Mouse (Mus musculus) embryonic facial prominence, embryonic 15.5 days (tissue): ENCODE results near the gene Hist2h2ac. TPM values are rescaled to one million over a fixed set of nuclear protein-coding genes. Genes with fewer than 3 reads are reported as not detected.
"Not testable (repeated sequence)": the region's sequence is repeated elsewhere in the genome, so short reads cannot be mapped to it uniquely, and the experiment has no call there.

Experiments used
- ATAC-seq: fragments of 200-750 bp; cut with Nextera tagmentation; 2 replicates; pipeline ENCODE4 v1.8.0; 2017; ENCODE audit warnings: low read depth, moderate TSS enrichment; ENCODE audit not compliant: insufficient number of reproducible peaks, low FRiP score, low TSS enrichment
- H3K27ac ChIP-seq: fragments of 300-500 bp; sonication (generic); replicated peaks from 2 replicates; pipeline ENCODE4 v1.5.1; 2015; ENCODE audit warnings: mild to moderate bottlenecking, inconsistent platforms
- H3K27me3 ChIP-seq: fragments of 300-500 bp; sonication (generic); 2 replicates; pipeline ENCODE4 v1.6.1; 2015; ENCODE audit warnings: inconsistent platforms
- H3K36me3 ChIP-seq: fragments of 300-500 bp; sonication (generic); 2 replicates; pipeline ENCODE4 v1.6.1; 2015; ENCODE audit warnings: mild to moderate bottlenecking, inconsistent platforms
- H3K4me1 ChIP-seq: fragments of 300-500 bp; sonication (generic); 2 replicates; pipeline ENCODE4 v1.6.1; 2015; ENCODE audit warnings: inconsistent platforms
- H3K4me2 ChIP-seq: fragments of 300-500 bp; sonication (generic); replicated peaks from 2 replicates; pipeline ENCODE4 v1.6.1; 2015; ENCODE audit warnings: mild to moderate bottlenecking, inconsistent platforms
- H3K4me3 ChIP-seq: fragments of 300-500 bp; sonication (generic); replicated peaks from 2 replicates; pipeline ENCODE4 v1.5.1; 2015; ENCODE audit warnings: mild to moderate bottlenecking, inconsistent platforms
- H3K9ac ChIP-seq: fragments of 300-500 bp; sonication (generic); 2 replicates; pipeline ENCODE4 v1.6.1; 2015; ENCODE audit warnings: inconsistent platforms
- H3K9me3 ChIP-seq: fragments of 300-500 bp; sonication (generic); replicated peaks from 2 replicates; pipeline ENCODE4 v1.6.1; 2016; ENCODE audit warnings: inconsistent platforms
- WGBS: fragments of 180-500 bp; shearing (Covaris S2); methylation state at CpG from one replicate; pipeline ENCODE4 v1.1.7; 2015; 5-methylcytosine and 5-hydroxymethylcytosine counted together
- polyA plus RNA-seq: library from polyadenylated mRNA; unstranded; fragments of >200 nt; fragmentation: Nextera tagmentation; extraction: Ambion mirVana; gene quantifications from 2 replicates; pipeline ENCODE4 v1.2.1, GENCODE M21; 2015

Gene Hist2h2ac
- polyA plus RNA-seq, 1 experiment from 2014 or later: 5.8 TPM

DNA sequence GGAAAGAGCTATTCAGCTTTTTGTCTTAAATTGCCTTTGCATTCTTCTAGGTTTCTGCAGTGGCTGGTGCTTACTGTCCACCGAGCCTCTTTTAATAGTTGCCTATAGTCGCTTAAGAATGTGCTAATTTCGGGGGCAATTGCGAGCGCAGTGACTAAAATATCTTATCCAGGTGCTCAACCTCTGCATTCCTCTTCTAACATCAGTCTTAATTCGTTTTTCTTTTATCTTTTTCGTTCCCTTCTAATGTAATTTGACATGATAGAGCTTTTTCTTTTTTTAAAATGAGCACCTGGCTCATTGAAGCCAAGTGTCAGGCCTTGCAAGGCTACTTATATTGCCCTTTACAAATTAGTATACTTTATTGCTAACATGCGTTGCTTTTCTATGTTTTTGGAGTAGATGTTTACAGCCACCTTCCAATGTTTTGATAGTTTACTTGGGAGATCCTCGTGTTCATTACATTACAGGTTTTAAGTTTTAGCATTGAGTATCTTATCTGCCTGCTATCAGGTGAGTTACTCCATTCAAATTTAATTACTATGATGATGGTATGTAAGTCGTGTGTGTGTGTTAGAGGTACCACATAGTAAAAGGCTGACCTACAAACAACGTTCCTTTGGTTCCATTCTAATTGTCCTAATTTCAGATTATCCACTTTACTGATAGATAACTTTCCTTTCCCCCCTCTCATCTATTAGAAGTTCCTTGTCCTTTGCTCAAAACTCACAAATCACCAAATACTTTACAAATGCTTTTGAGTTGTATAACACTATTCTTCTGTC lies 26.9 kb upstream of the Hist2h2ac start:
- no peak for ATAC-seq
- Histone ChIP-seq H3K9ac (peak overlapping the region; percentile 40), H3K9me3 (no peaks in the 10 kb centered on the region), H3K36me3 (no peaks in the 10 kb centered on the region), H3K4me1 (peaks cover 22% of the 10 kb centered on the region), H3K4me2 (peak overlapping the region; percentile 44), H3K27ac (0 out of 2 replicates have a peak overlapping the region, but pooled peaks have one; percentile 51), H3K27me3 (no peaks in the 10 kb centered on the region), H3K4me3 (peak overlapping the region; percentile 41)
- WGBS: 1% methylated on average over 11 of the region's 11 CpGs

DNA sequence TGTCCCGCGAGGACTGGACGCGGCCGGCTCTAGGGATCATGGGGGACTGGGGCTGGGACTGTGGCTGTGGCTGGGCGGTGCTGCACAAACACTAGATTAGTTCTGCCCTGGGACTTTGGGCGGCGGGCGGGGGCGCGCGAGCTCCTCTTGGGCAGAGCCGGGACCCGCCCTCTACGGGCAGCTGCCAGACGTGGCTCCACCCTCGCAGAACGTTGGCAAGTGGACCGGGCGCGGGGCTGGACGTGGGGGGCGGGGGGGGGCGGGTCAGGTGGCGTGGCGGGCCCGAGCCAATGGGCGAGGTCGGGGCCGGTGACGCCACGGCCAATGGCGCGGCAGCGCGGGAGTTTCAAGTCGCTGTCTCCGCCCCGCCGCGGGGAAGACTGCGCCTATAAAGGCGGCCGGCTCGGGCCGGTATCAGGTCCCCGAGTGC lies 25.8 kb upstream of the Hist2h2ac start, which contains the start of gene Hist2h3c1:
Hist2h3c1 (plus strand) TSS at position 259 of the 430 bp plus-strand sequence.
- H3K36me3 ChIP-seq, H3K27me3 ChIP-seq, H3K9me3 ChIP-seq: not testable (repeated sequence)
- H3K27ac ChIP-seq: peak within 1 kb of the TSS; percentile 83; the same call in 1 of the 2 replicates
- peak within 1 kb of the TSS; percentile 41 for H3K4me3 ChIP-seq
- H3K4me1 ChIP-seq: peaks cover 25% of the 10 kb centered on the region
- 0% methylated on average over 5 of the region's 47 CpGs for WGBS
- peak; percentile 94 for ATAC-seq
- peak within 1 kb of the TSS; percentile 40 for H3K9ac ChIP-seq
- H3K4me2 ChIP-seq: peak within 1 kb of the TSS; percentile 44

DNA sequence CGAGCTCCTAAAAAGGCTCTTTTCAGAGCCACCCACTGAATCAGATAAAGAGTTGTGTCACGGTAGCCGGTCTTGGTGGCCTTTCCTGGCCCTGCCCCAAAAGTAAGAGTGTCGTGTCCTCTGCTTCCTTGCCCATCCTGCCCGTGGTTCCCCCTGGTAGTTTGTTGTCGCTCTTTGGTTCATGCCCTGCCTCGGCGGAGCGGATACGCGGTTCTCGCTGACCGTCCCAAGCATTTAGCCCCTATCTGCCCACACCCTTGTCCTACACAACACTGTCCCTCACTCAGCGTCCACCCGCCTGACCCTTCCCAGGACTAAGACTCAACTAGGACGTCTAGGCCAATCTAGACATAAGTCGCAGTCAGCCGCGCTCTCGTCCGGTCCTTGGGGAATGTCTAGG lies 25.3 kb upstream of the Hist2h2ac start:
- H3K9ac ChIP-seq, H3K9me3 ChIP-seq, H3K36me3 ChIP-seq, H3K27me3 ChIP-seq, ATAC-seq: not testable (repeated sequence)
- H3K4me2 ChIP-seq: 0 out of 2 replicates have a peak overlapping the region, but pooled peaks have one; percentile 25
- under 1% methylated on average over 11 of the region's 21 CpGs for WGBS
- H3K4me1 ChIP-seq: peaks cover 27% of the 10 kb centered on the region
- peak overlapping the region; percentile 83; the same call in 1 of the 2 replicates for H3K27ac ChIP-seq
- peak overlapping the region; percentile 36 for H3K4me3 ChIP-seq

DNA sequence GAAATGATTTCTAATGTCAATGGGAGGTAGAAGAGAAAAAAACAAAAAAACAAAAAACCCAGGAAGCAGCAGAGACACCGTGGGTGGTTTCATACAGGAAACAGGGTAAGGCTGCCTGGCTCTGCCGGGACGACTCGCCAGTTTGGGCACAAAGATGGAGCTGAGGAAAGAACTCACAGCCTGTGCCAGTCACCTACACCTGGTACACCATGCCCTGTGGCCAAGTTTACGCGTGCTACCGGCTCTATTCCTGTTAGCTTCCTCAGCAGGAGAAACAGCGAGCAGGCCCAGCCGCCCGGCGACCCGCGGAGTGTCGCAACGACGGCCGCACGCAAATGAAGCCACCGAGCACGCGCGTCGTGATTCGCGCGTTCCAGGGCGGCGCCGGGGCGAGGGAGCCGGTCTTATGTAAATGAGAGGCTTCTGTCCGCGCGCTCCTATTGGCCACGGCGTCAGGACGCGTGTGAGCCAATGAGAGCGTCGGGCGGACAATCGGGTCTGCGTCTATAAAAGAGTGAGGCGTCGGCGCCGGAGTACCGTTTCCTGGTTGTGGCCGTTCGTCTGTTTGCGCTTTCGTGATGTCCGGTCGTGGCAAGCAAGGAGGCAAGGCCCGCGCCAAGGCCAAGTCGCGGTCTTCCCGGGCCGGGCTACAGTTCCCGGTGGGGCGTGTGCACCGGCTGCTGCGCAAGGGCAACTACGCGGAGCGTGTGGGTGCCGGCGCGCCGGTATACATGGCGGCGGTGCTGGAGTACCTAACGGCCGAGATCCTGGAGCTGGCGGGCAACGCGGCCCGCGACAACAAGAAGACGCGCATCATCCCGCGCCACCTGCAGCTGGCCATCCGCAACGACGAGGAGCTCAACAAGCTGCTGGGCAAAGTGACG lies 24.6 kb upstream of the Hist2h2ac start, which contains the start of gene Hist2h2aa1:
Hist2h2aa1 (plus strand) TSS at position 495 of the 884 bp plus-strand sequence.
- H3K4me3 ChIP-seq: peak within 1 kb of the TSS; percentile 54
- H3K9ac ChIP-seq: peak within 1 kb of the TSS; percentile 64
- peak within 1 kb of the TSS; percentile 60 for H3K4me2 ChIP-seq
- not testable (repeated sequence) for H3K9me3 ChIP-seq, H3K36me3 ChIP-seq, H3K27me3 ChIP-seq
- peak; percentile 88 for ATAC-seq
- H3K27ac ChIP-seq: peak within 1 kb of the TSS; percentile 99
- WGBS: 0% methylated on average over 21 of the region's 88 CpGs
- H3K4me1 ChIP-seq: peaks cover 31% of the 10 kb centered on the region

DNA sequence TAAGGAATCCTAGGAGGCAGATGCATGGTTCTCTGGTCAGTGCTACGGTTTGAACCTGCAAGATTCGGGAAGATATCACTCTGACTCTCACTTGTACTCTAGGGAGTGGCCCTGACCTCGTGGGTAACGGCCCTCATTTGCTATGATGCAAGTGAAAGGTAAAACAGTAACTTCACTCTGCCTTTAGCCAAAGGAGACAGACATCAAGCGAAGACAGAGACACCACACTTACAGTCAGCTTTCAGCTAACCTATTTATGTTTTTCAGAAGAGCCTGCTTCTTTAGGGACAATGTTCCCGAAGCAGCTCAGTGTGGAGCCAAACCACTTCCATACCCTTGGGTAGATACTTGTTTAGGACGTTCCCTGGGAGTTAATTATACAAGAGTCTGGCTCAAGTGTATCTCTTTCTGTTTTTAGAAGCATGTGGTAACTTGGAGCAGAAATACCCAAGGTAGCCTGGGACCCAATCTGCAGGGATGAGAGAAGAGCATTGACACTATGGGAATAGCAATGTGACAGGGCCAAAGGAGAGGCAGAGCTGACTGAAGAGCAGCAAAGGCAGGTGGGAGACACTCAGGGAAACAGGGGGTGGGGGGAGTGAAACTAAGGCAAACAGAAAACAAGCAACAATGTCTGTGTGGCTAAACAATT lies 23.4 kb upstream of the Hist2h2ac start:
- ATAC-seq: no peak
- 0 out of 2 replicates have a peak overlapping the region, but pooled peaks have one; percentile 64 for H3K9ac ChIP-seq
- no peaks in the 10 kb centered on the region for H3K9me3 ChIP-seq
- no peaks in the 10 kb centered on the region for H3K27me3 ChIP-seq
- peaks cover 30% of the 10 kb centered on the region for H3K4me1 ChIP-seq
- peak overlapping the region; percentile 54 for H3K4me3 ChIP-seq
- peak overlapping the region; percentile 99 for H3K27ac ChIP-seq
- 75% methylated on average over 7 of the region's 7 CpGs for WGBS
- H3K36me3 ChIP-seq: no peaks in the 10 kb centered on the region
- peak overlapping the region; percentile 60 for H3K4me2 ChIP-seq

DNA sequence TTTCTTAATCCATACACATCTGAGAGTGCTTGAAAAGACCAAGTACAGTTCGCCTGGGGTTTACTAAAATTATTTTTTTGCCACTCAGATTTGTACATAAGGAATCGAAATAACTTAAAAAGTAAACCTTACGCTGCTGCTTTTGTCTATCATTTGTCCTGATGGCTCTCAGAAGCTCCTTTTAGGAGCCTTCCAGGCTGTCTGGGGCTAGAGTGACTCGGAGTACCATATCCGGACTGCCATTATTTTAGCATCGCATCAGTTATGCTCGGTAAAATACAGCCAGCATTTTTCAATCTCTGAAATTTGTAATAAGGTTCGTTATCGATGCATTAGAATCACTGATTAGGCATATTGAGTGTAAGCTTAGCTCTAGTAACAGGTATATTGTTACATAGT lies 20.1 kb upstream of the Hist2h2ac start:
- peak overlapping the region; percentile 32 for H3K4me3 ChIP-seq
- WGBS: 76% methylated on average over 9 of the region's 9 CpGs
- H3K4me2 ChIP-seq: peak overlapping the region; percentile 39

DNA sequence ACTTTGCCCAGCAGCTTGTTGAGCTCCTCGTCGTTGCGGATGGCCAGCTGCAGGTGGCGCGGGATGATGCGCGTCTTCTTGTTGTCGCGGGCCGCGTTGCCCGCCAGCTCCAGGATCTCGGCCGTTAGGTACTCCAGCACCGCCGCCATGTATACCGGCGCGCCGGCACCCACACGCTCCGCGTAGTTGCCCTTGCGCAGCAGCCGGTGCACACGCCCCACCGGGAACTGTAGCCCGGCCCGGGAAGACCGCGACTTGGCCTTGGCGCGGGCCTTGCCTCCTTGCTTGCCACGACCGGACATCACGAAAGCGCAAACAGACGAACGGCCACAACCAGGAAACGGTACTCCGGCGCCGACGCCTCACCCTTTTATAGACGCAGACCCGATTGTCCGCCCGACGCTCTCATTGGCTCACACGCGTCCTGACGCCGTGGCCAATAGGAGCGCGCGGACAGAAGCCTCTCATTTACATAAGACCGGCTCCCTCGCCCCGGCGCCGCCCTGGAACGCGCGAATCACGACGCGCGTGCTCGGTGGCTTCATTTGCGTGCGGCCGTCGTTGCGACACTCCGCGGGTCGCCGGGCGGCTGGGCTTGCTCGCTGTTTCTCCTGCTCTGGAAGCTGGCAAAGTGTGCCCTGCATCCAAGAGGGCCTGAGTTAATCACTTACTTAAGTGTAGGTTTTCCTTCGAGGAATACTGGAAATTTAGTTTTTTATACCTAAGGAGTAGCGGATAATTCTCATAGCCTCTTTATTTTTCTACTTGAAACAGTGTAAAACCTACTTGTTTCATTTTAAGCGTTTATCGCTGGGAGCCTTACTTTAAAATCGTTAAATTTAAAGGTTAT lies 19.5 kb upstream of the Hist2h2ac start, which contains the start of gene Hist2h2aa2:
Hist2h2aa2 (minus strand) TSS at position 328 of the 850 bp plus-strand sequence.
- not testable (repeated sequence) for H3K27me3 ChIP-seq, H3K36me3 ChIP-seq, H3K9me3 ChIP-seq
- Histone ChIP-seq H3K27ac (peak within 1 kb of the TSS; percentile 91), H3K4me2 (peak within 1 kb of the TSS; percentile 39), H3K4me1 (peaks cover 34% of the 10 kb centered on the region), H3K4me3 (peak within 1 kb of the TSS; percentile 38), H3K9ac (peak within 1 kb of the TSS; percentile 18; the same call in 1 of the 2 replicates)
- ATAC-seq: peak; percentile 89
- WGBS: 3% methylated on average over 31 of the region's 85 CpGs

More for the DNA sequence above, 20.1 kb upstream of the Hist2h2ac start:
- Histone ChIP-seq H3K9me3 (no peaks in the 10 kb centered on the region), H3K27me3 (no peaks in the 10 kb centered on the region), H3K27ac (peak overlapping the region; percentile 91), H3K36me3 (no peaks in the 10 kb centered on the region), H3K9ac (peak overlapping the region; percentile 18; the same call in 1 of the 2 replicates), H3K4me1 (peaks cover 34% of the 10 kb centered on the region)
- no peak for ATAC-seq

DNA sequence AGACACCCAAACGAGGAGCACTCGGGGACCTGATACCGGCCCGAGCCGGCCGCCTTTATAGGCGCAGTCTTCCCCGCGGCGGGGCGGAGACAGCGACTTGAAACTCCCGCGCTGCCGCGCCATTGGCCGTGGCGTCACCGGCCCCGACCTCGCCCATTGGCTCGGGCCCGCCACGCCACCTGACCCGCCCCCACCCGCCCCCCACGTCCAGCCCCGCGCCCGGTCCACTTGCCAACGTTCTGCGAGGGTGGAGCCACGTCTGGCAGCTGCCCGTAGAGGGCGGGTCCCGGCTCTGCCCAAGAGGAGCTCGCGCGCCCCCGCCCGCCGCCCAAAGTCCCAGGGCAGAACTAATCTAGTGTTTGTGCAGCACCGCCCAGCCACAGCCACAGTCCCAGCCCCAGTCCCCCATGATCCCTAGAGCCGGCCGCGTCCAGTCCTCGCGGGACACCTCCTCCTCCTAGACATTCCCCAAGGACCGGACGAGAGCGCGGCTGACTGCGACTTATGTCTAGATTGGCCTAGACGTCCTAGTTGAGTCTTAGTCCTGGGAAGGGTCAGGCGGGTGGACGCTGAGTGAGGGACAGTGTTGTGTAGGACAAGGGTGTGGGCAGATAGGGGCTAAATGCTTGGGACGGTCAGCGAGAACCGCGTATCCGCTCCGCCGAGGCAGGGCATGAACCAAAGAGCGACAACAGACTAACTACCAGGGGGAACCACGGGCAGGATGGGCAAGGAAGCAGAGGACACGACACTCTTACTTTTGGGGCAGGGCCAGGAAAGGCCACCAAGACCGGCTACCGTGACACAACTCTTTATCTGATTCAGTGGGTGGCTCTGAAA lies 18.5 kb upstream of the Hist2h2ac start, which contains the start of gene Hist2h3c2:
Hist2h3c2 (minus strand) TSS at position 174 of the 840 bp plus-strand sequence.
- Histone ChIP-seq H3K9ac (peak within 1 kb of the TSS; percentile 44), H3K4me2 (peak within 1 kb of the TSS; percentile 50), H3K27ac (peak within 1 kb of the TSS; percentile 84), H3K4me1 (peaks cover 29% of the 10 kb centered on the region), H3K4me3 (peak within 1 kb of the TSS; percentile 45)
- not testable (repeated sequence) for H3K9me3 ChIP-seq, H3K36me3 ChIP-seq, H3K27me3 ChIP-seq
- ATAC-seq: peak; percentile 92
- WGBS: 0% methylated on average over 14 of the region's 68 CpGs

DNA sequence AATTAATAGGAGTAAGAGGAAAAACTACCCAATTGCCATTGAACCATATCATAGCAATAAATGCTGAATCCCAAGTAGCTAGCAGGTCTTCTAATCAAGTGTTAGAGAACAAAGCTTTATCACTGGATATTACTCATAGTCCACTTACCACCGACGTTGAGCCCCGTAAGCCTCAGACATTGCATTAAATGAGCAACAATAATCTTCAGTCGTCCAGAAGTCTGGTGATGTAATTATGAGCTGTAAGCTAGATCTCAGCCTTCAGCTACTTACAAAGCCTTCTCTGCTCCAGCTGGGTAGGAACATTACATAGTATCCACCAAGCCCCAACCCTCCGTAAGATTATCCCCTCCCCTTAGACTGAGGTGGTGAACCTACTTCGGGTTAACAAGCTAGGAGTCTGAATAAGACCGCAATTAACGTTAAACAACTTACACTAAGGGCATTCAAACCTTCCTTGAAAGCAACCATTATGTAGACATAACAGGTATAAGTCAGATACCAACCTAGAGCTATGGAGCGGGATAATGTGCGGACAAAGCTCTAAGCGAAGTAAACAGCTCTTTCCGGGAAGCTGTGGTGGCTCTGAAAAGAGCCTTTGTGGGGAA lies 17.3 kb upstream of the Hist2h2ac start:
- Histone ChIP-seq H3K4me2 (peak overlapping the region; percentile 50), H3K4me1 (peaks cover 25% of the 10 kb centered on the region), H3K9me3 (no peaks in the 10 kb centered on the region), H3K4me3 (peak overlapping the region; percentile 45), H3K27ac (peak overlapping the region; percentile 80), H3K9ac (peak overlapping the region; percentile 44), H3K36me3 (no peaks in the 10 kb centered on the region), H3K27me3 (no peaks in the 10 kb centered on the region)
- ATAC-seq: no peak
- WGBS: 1% methylated on average over 12 of the region's 12 CpGs
